Mouse (Mus musculus) spleen, postnatal 14 days (tissue): ENCODE measurements around the gene Rabif.

Experiments
- DNase-seq, 2 experiments: peaks; one replicate each; pipeline ENCODE4 v3.0.0; 2021 to 2022; ENCODE audit warnings: low spot score in 2 of 2

Gene Rabif

DNA sequence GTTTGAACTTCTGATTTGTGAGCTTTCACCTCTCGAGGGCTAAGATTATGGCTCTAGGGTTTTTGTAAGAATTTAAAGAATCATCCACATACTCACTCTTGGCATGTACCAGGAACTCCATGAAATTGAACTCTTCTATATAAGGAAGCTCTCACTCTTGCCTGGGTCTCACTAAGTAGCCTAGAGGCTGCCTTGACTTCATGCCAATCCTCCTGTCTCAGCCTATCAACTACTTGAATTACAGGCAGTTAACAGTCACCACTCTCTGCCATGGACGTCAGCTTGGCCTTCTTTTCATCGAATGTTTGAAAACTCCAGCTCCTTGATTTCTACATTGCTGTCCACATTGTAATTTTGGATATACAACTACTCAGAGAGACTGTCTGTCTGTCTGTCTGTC lies 57.9 kb downstream of the Rabif start:
- DNase-seq: no peak

DNA sequence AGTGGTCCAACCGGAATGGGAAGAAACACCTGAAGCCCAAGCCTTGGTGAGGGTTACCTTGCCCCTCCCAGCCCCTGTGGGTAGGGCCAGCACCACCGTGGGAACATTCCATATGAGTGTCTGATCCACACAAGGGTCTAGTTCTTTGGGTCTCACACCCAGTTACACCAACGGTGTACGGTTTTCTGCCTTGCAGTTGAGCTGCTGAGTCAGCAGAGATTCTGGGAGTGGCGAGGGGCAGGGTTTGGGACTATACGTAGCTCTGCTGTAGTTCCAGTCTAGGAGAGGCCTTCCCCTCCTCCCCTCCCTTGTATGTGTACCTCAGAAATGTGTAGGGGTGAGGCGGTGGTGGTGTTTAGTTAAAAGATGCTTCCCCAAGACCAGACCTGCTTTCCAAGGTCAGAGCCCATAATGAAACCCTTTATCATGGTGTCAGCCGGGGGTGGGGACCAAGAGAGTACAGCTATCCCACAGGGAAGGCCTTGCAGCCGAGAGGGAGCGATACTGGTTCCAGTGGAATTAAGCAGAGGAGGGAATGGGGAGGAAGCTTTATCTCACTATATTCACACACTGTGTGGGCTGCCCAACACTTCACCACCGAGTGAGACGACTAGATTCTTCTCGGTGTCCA lies 60.9 kb downstream of the Rabif start:
- no peak for DNase-seq

DNA sequence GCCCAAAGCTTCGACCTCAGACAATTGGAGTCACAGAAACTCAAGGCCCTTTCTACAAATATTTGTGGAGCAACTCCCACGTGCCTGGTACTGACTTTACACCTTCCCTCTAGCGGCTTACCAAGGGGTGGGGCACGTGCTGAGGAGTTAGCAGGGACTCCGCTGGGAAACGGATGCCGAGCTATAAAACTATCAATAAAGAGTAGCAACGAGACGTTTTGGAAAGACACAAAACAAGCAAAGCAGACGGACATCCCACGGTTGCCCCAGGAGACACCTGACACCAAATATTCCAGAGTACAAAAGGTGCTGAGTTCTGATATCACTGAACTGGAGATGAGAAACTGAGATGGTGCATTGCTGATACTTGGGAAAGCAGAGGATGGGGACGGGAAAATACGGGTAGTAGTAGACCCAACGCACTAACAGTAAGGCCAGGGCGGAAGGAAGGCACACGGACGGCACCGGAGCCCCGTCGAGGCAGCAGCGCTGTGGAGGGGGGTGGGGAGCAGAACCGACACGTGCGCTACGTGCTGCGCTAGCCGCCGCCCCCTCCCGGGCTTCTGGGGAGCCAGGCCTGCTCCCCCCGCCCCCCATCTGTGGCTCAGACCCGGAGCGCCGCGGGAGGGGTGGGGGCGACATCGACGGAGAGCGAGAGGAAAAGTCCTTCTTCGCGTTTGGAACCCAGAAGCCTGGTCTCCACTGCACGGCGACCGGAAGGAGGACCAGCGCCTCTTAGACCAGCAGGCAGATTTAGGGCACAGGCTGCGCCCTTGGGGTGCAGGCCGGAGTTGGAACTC lies 61.6 kb downstream of the Rabif start:
- peak in 1 of 2 experiments; percentile 12 for DNase-seq

DNA sequence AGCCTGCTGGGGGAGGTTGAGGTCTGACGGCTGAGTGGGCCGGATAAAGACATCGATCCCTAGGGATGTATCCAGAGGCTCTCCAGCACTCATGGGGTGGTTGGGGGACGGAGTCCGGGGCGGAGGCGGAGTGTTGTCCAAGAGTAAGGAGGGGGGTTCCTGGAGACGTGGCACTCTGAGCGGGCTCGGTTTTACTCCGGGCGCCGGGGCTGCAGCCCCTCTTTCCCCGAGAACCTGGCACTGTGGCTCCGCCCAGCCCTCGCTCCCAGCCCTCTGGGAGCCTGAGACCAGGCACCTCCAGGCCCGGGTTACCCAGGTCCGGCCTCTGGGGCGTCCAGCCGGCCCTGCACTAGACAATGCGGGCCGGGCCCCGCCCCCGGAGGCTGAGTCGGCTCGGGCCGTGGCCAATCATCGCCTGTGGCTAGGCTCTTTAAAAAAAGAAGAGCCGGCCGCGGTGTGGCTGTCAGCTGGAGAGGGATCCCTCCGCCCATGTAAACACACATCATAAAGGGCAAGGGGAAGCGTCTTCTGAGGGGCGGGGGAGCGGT lies 62.3 kb downstream of the Rabif start:
- DNase-seq: peak; percentile 81 to 87
